Mouse (Mus musculus): ENCODE measurements around the gene Zfp646.
A peak's percentile ranks its signal among the peaks of the same experiment; 100 is the strongest.
"Not testable (repeated sequence)": the region's sequence is repeated elsewhere in the genome, so short reads cannot be mapped to it uniquely, and the experiment has no call there.

Zfp646 gene

DNA sequence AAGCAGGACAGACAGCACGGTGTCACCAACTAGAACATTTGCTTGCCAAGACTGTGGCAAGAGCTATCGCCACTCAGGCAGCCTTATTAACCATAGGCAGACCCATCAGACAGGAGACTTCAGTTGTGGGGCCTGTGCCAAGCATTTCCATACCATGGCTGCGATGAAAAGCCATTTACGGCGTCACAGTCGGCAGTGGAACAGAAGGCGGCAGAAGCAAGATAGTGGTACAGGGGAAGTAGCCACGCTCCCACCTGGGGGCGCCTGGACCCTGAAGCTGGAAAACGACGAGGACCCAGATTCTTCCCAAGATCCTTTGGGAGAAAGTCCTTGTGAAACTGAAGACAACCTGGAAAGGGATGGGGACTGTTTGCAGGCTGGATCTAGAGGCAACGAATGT is 4.4 kb downstream of the Zfp646 start:
- DNase-seq (ENCODE audit: extremely low spot score, low read depth, low spot score) = no peak

DNA sequence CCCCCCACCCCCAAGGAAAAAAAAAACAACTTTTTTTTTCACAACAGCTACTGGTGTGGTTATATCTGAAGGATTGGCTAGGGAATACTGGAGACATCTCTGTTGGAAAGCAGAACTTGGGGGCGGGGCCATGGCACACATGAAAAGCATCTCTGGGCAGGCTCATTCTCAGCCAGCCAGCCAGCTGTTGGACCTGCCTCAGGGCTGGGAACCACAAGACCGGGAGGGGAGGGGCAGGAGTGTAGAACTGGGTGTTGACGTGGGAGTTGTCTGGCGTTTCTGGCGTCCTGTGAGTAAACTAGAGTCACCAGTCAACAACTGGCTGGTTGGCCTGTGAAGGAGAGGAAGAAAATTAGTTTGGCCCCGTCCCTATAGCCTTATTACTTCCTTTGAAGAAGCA is 9.9 kb downstream of the Zfp646 start:
- no peak for DNase-seq (ENCODE audit: extremely low spot score, low read depth, low spot score)

- DNase-seq (ENCODE audit: extremely low spot score, low read depth, low spot score) = no peak
Observed at GRCm38 (mm10) chr7:127886551-127886950, 10.5 kb downstream of the Zfp646 start.

DNA sequence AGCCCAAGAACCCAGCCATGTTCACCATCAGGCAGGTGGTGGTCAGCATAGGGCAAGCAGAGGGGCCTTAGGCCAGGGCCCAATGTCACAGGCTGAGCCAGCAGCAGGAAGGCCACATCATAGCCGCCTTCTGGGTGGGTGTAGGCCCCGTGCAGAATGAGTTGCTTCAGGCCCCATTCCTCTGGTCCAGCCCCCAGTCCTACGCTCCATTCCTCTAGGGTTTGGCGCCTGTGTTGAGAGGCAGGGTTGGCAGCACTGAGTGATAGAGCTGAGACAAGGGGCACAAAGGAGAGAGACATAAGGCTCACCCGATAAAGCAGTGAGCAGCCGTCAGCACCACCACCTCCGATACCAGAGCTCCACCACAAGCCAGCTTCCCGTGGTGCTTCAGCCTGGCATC is 11.2 kb downstream of the Zfp646 start:
- no peak for DNase-seq (ENCODE audit: extremely low spot score, low read depth, low spot score)

GRCm38 (mm10) chr7:127887781-127888180 is 11.8 kb downstream of the Zfp646 start:
- no peak for DNase-seq (ENCODE audit: extremely low spot score, low read depth, low spot score)

DNA sequence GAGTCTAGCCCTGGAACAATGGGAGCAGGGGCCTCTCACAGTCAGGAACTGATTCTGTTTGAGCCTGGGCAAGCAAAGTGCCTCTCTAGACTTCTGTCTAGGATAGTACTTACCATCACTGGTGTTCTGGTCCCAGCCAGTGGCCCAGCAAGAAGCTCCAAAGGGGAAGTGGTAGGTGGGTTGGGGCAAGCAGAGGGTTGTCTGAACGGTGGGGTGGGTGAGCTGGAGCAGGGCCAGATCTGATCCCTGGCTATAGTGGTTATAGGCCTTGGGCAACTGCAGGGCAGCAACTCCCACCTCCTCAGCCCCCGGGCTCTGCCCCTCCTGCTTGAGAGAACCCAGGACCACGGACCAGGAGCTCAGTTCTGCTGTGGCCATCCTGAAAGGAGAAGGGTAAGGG is 12.8 kb downstream of the Zfp646 start:
- DNase-seq (ENCODE audit: extremely low spot score, low read depth, low spot score) = no peak

DNA sequence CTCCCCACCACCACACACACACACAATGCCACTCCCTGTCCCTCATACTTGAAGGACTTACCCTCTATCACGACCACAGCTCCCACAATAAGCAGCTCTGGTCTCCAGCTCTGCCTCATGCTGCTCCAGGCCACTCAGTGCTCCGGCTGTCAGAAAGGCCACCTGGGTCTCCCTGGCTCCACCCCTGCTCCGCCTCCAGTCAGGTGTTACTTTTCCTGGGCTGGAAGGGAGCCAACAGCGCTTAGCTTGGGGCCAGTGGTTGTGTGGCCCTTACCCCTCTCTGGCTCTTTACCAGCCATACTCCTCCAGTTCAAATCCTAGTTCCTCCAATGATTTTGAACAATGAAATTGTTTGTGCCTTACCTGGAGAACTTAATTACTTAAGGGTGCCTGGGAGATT is 14.8 kb downstream of the Zfp646 start, which contains the start of gene Prss53:
Gene Prss53, minus strand, starts transcription at position 173 of the 400 bp plus-strand sequence.
- DNase-seq (ENCODE audit: extremely low spot score, low read depth, low spot score) = no peak

GRCm38 (mm10) chr7:127894480-127894879 is 18.5 kb downstream of the Zfp646 start:
- DNase-seq (ENCODE audit: extremely low spot score, low read depth, low spot score) = no peak

GRCm38 (mm10) chr7:127895442-127895841 is 19.4 kb downstream of the Zfp646 start, which contains the start of the genes Gm21974 and Vkorc1:
Gene Gm21974, minus strand, starts transcription at chr7:127895454.
Gene Vkorc1, minus strand, starts transcription at chr7:127895617.
- DNase-seq (ENCODE audit: extremely low spot score, low read depth, low spot score) = peak; percentile 85

DNA sequence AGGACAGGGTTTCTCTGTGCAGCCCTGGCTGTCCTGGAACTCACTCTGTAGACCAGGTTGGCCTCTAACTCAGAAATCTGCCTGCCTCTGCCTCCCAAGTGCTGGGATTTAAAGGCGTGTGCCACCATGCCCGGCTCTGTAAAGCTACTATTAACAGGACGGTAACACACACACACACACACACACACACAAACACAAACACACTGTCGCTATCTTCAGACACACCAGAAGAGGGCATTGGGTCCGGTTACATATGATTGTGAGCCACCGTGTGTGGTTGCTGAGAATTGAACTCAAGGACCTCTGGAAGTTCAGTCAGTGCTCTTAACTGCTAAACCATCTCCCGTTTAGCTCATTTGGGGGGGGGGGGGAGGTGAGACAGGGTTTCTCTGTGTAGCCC is 19.9 kb downstream of the Zfp646 start:
- DNase-seq (ENCODE audit: extremely low spot score, low read depth, low spot score) = not testable (repeated sequence)

DNA sequence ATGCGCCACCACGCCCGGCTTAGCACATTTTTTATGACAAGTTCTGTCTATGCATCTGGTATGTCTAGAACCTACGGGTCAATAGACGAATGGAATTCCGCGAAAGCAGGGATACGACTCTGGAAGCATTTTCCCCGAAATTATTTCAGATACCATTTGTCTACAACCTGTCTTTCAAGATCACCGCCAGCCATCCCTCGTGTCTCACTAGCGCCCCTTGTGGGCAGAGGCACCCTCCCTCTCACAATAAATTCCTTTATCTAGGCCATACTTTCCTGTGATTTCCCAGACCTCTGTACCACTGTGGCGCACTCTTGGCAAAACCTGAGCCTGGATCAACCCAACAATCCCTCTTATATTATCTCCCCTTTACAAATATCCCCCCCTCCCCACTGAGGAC is 20.4 kb downstream of the Zfp646 start:
- no peak for DNase-seq (ENCODE audit: extremely low spot score, low read depth, low spot score)

DNA sequence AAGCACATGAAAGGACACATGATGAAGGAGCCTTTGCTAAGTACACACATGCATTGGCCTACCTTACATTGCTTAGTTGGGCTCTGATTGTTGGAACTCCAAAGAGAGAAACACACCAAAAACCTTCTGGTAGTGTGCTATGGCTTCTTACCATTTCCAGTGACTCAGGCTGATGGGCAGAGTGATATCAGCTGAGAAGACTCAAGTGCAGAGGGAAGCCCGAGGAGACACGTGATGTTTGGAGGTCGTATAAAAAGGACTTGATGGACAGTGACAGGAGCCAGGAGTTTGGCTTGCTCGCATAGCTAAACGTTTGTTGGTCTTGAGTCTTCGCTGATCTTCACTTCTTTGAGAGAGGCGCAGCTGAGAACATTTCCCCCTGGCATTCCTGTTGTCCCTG is 21.5 kb downstream of the Zfp646 start:
- DNase-seq (ENCODE audit: extremely low spot score, low read depth, low spot score) = no peak

GRCm38 (mm10) chr7:127898179-127898956 is 22.3 kb downstream of the Zfp646 start:
- DNase-seq (ENCODE audit: extremely low spot score, low read depth, low spot score) = no peak

GRCm38 (mm10) chr7:127899997-127900396 is 24.0 kb downstream of the Zfp646 start:
- DNase-seq (ENCODE audit: extremely low spot score, low read depth, low spot score) = no peak

DNA sequence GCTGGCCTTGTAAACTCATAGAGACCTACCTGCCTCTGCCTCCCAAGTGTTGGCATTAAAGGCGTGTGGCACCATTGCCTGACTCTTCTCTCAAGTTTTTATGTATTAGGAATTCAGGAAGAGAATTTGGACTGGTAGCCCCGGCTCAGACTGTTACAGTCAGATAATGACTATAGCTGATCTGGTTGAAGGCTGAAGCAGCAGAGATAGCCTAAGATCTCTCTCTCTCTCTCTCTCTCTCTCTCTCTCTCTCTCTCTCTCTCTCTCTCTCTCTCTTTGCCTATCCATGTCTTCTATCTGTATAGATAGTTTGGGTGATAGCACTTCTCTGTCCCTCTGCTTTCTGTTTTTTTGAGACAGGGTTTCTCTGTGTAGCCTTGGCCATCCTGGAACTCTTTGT is 25.8 kb downstream of the Zfp646 start:
- DNase-seq (ENCODE audit: extremely low spot score, low read depth, low spot score) = no peak

- DNase-seq (ENCODE audit: extremely low spot score, low read depth, low spot score) = peak; percentile 53
Observed at GRCm38 (mm10) chr7:127903971-127904796, 28.2 kb downstream of the Zfp646 start, which contains the start of gene Bckdk. Gene Bckdk, plus strand, starts transcription at chr7:127904082.

GRCm38 (mm10) chr7:127907939-127908338 is 31.9 kb downstream of the Zfp646 start:
- no peak for DNase-seq (ENCODE audit: extremely low spot score, low read depth, low spot score)

- no peak for DNase-seq (ENCODE audit: extremely low spot score, low read depth, low spot score)
Observed at GRCm38 (mm10) chr7:127908656-127909055, 32.6 kb downstream of the Zfp646 start.

GRCm38 (mm10) chr7:127912190-127912871 is 36.3 kb downstream of the Zfp646 start, which contains the start of gene Kat8:
Gene Kat8, plus strand, starts transcription at chr7:127912516.
- no peak for DNase-seq (ENCODE audit: extremely low spot score, low read depth, low spot score)

GRCm38 (mm10) chr7:127912938-127913337 is 36.9 kb downstream of the Zfp646 start:
- no peak for DNase-seq (ENCODE audit: extremely low spot score, low read depth, low spot score)

- DNase-seq (ENCODE audit: extremely low spot score, low read depth, low spot score) = no peak
Observed at GRCm38 (mm10) chr7:127915293-127915692, 39.3 kb downstream of the Zfp646 start.
